In the genomic region with DNA sequence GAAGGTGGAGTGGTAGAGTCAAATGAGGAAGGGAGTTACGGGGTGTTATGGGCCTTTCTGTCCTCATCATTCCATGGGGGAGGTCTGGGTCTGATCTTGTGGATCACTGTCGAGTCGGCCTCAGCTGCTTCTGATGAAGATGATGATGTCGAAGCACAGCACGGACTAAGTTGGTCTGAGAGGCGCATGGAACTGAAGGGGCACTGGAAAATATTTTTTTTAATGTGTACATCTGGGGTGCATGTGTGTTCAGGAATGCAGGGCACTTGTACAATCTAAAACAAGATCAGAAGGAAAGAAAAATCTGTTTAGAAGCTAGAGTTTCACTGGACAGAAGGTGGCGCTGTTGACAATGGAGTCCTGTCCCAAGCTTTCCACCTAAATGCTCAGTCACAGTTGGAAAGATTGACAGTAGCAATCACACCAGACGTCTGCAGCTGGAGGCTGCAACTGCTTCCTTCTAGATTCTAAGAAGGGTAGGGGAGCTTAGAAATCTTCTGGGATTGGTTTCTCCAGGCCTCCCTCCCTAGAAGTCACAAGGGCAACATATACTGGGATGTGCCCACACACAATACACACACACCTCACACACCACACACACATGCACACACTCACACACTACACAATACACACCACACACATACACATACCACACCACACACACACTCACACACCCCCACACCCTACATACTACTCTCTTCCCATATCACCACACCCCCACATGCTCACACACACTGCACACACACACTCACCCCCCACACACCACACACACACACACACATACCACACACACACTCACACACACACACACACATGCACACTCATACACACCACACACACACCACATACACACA, we compare ENCODE assay signal across 8 mouse cellular contexts. TPM values are rescaled to one million over a fixed set of nuclear protein-coding genes. Genes with fewer than 3 reads are reported as not detected.
DNase-seq lines count a peak whose midpoint lies in the region; ATAC-seq and TF ChIP-seq lines count a peak whose summit lies in the region.

No protein-coding gene starts in this region.

- no peak overlapping the region for H3K27ac ChIP-seq in lung, embryonic 14.5 days (ENCODE audit: low read depth)

- intact Hi-C loops in heart, postnatal 10 days (cut with DNase I) = loop anchor here (5.0 to 10.0 kb wide), 5 partner anchors 187 to 496 kb away; partner anchors contain the start of gene Slc35f3

- 35% methylated on average over 8 of the region's 8 CpGs for WGBS in lung, embryonic 14.5 days

- no peak overlapping the region for H3K4me3 ChIP-seq in lung, embryonic 14.5 days (ENCODE audit: low read depth, low read length)

- H3K4me2 ChIP-seq in lung, embryonic 14.5 days = no peak overlapping the region

- DNase-seq in frontal cortex, postnatal 25 days (ENCODE audit: low spot score in 2 of 2) = no peak
- peak; percentile 82 for DNase-seq in ES-CJ7 (ENCODE audit: low read depth, low spot score)
- peak; percentile 69 to 81 for DNase-seq in heart, postnatal 10 days
- peak; percentile 74 for DNase-seq in kidney, postnatal 14 days
- peak; percentile 87 for DNase-seq in lung, embryonic 14.5 days
- peak; percentile 90 for DNase-seq in retina, postnatal 1 day

- no peaks in the 10 kb centered on the region for H3K9me3 ChIP-seq in lung, embryonic 14.5 days (ENCODE audit: low read depth, low read length)

- TF ChIP-seq CTCF in lung, embryonic 14.5 days (IDR thresholded peaks at IDR 0.05; ENCODE audit: low read depth) = peak; percentile 75

- H3K4me1 ChIP-seq in lung, embryonic 14.5 days (ENCODE audit: insufficient read depth) = no peaks in the 10 kb centered on the region

- no peaks in the 10 kb centered on the region for H3K36me3 ChIP-seq in lung, embryonic 14.5 days (ENCODE audit: insufficient read depth)

- H3K27me3 ChIP-seq in lung, embryonic 14.5 days (ENCODE audit: insufficient read depth, low read length) = no peaks in the 10 kb centered on the region

- no peak overlapping the region for H3K9ac ChIP-seq in lung, embryonic 14.5 days

- peak; percentile 60; the same call in 1 of the 2 replicates for ATAC-seq in frontal cortex, adult (ENCODE audit: low TSS enrichment)
- ATAC-seq in common myeloid progenitor, adult 5-6 weeks (replicated peaks; ENCODE audit: low read depth, poor library complexity, severe bottlenecking) = peak; percentile 79
- ATAC-seq in lung, embryonic 14.5 days (ENCODE audit: insufficient read depth) = peak; percentile 42

RNA-seq across cellular contexts. Expression of gene Tarbp1, which starts 6.9 kb away (rescaled TPM):
- total RNA-seq in common myeloid progenitor, adult 5-6 weeks (2017) = 12.4 and 16.4 TPM in 2 replicates
- total RNA-seq in heart, postnatal 10 days (2021) = 1 to 10 TPM; 5.7 to 6.2 TPM
- 5.0 TPM in 2 replicates for polyA plus RNA-seq in lung, embryonic 14.5 days (2014; fragmentation: Nextera tagmentation; extraction: Ambion mirVana)

RNA-seq across cellular contexts. Expression of gene Coa6, which starts 59.4 kb away (rescaled TPM):
- total RNA-seq in common myeloid progenitor, adult 5-6 weeks (2017) = 25.9 and 52.0 TPM in 2 replicates
- total RNA-seq in heart, postnatal 10 days (2021) = 10 to 100 TPM; 25.4 to 26.5 TPM
- polyA plus RNA-seq in lung, embryonic 14.5 days (2014; fragmentation: Nextera tagmentation; extraction: Ambion mirVana) = 47.7 and 51.4 TPM in 2 replicates

Comparison
In these comparisons a context has a peak if more than half of its experiments do, and no peak if none do; other contexts are left out.
1. DNase-seq: peak in ES-CJ7 (single experiment), heart, postnatal 10 days (2 of 2), kidney, postnatal 14 days (single experiment), lung, embryonic 14.5 days (single experiment) and retina, postnatal 1 day (single experiment); none in frontal cortex, postnatal 25 days (0 of 2).
2. Peak in every context shown above with its lines, with median percentiles within 50 percentile points of each other: ATAC-seq.